Mouse (Mus musculus) MEL (cell line): ENCODE measurements at regions not wholly inside any gene's neighbourhood (a gene's known extent, or its start where the extent isn't known, plus 50 kb on each side); places are given as distances from the start of the nearest gene placed in this dataset.

ENCODE experiments used
- CHD1 ChIP-seq: IDR thresholded peaks from 2 replicates; pipeline ENCODE4 v1.6.1; 2012; ENCODE audit warnings: low read depth, mild to moderate bottlenecking, inconsistent platforms, low read length, improper control_type of control experiment
- CTCF ChIP-seq, 3 experiments: IDR thresholded peaks in 2 of 3; conservative IDR thresholded peaks in 1 of 3; 2 replicates each; pipeline ENCODE4 v1.5.1; 2011 to 2012; ENCODE audit warnings: low read length in 3 of 3, low read depth in 2 of 3, mild to moderate bottlenecking in 2 of 3, improper control_type of control experiment in 1 of 3, inconsistent platforms in 1 of 3, mixed read lengths in 1 of 3, moderate library complexity in 1 of 3; ENCODE audit not compliant: control insufficient read depth in 1 of 3, insufficient read depth in 1 of 3, poor library complexity in 1 of 3, severe bottlenecking in 1 of 3
- ELF1 ChIP-seq: IDR thresholded peaks from 2 replicates; pipeline ENCODE4 v1.6.1; 2014; ENCODE audit warnings: low read depth, mild to moderate bottlenecking, inconsistent platforms, low read length, improper control_type of control experiment, moderate library complexity
- GABPA ChIP-seq: IDR thresholded peaks from 2 replicates; pipeline ENCODE4 v1.6.1; 2012; ENCODE audit warnings: low read depth, mild to moderate bottlenecking, inconsistent platforms, low read length, improper control_type of control experiment, moderate library complexity
- MAZ ChIP-seq: IDR thresholded peaks from 2 replicates; pipeline ENCODE4 v1.6.1; 2012; ENCODE audit warnings: low read depth, mild to moderate bottlenecking, inconsistent platforms, low read length, improper control_type of control experiment
- MXI1 ChIP-seq: IDR thresholded peaks from 2 replicates; pipeline ENCODE4 v1.6.1; 2011; ENCODE audit warnings: mild to moderate bottlenecking, low read depth, low read length, improper control_type of control experiment
- NELFE ChIP-seq: IDR thresholded peaks from 2 replicates; pipeline ENCODE4 v1.6.1; 2011; ENCODE audit warnings: low read depth, low read length, improper control_type of control experiment
- POLR2A ChIP-seq, 2 experiments: IDR thresholded peaks; 2 replicates each; pipeline ENCODE4 v1.6.1; 2011 to 2012; ENCODE audit warnings: low read length in 2 of 2, mild to moderate bottlenecking in 2 of 2, control low read depth in 1 of 2, improper control_type of control experiment in 1 of 2, low read depth in 1 of 2, moderate library complexity in 1 of 2; ENCODE audit not compliant: control insufficient read depth in 1 of 2, insufficient read depth in 1 of 2, poor library complexity in 1 of 2
- RAD21 ChIP-seq: IDR thresholded peaks from 2 replicates; pipeline ENCODE4 v1.6.1; 2011; ENCODE audit warnings: mild to moderate bottlenecking, low read depth, low read length, improper control_type of control experiment
- USF2 ChIP-seq, 2 experiments: IDR thresholded peaks; 2 replicates each; pipeline ENCODE4 v1.6.1; 2011 to 2012; ENCODE audit warnings: improper control_type of control experiment in 2 of 2, low read length in 2 of 2, borderline replicate concordance in 1 of 2, inconsistent platforms in 1 of 2, low read depth in 1 of 2, mild to moderate bottlenecking in 1 of 2; ENCODE audit not compliant: insufficient read depth in 1 of 2
- ZKSCAN1 ChIP-seq: IDR thresholded peaks from 2 replicates; pipeline ENCODE4 v1.6.1; 2012; ENCODE audit warnings: low read depth, mild to moderate bottlenecking, inconsistent platforms, low read length, improper control_type of control experiment, moderate library complexity
- ZMIZ1 ChIP-seq: IDR thresholded peaks from 2 replicates; pipeline ENCODE4 v1.6.1; 2012; ENCODE audit warnings: low read depth, mild to moderate bottlenecking, inconsistent platforms, low read length, improper control_type of control experiment, moderate library complexity

DNA sequence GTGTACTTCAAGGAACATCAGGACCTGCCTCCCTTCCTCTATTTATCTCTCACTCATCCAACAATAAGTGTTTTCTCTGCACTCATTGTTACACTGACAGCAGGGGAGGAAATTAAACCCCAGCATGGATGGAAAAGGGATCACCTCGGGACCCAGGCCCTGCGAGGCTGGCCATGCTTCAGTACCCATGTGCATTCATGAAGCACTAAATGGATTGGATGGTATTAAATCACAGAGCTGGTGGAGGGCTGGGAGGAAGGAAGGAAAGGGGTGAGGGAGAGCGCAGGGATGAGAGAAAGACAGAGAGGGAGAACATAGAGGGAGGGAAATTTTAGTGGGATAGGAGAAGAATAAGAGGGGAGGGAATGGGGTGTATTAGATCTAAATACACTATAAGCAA, 59.7 kb upstream of the Ppm1h start:
- TF ChIP-seq RAD21 (no peak), CHD1 (no peak), ZKSCAN1 (no peak), POLR2A (IDR thresholded peaks at IDR 0.05; ENCODE audit: control insufficient read depth in 1 of 2, insufficient read depth in 1 of 2, low read depth in 1 of 2, low read length in 2 of 2, poor library complexity in 1 of 2) (no peak), CTCF (IDR thresholded peaks at IDR 0.05 in 2 of 3, conservative IDR thresholded peaks at IDR 0.05 in 1 of 3; ENCODE audit: control insufficient read depth in 1 of 3, insufficient read depth in 1 of 3, low read depth in 2 of 3, low read length in 3 of 3, poor library complexity in 1 of 3, severe bottlenecking in 1 of 3) (no peak), ZMIZ1 (no peak), ELF1 (no peak), USF2 (IDR thresholded peaks at IDR 0.05; ENCODE audit: borderline replicate concordance in 1 of 2, insufficient read depth in 1 of 2, low read depth in 1 of 2, low read length in 2 of 2) (no peak), NELFE (no peak), GABPA (no peak), MAZ (no peak), MXI1 (no peak)
